Mouse (Mus musculus): ENCODE measurements around the gene Olfr750.

- TF ChIP-seq CTCF (conservative IDR thresholded peaks at IDR 0.05; ENCODE audit: insufficient read depth, insufficient read length, low read depth, low read length) (no peak), POLR2A (IDR thresholded peaks at IDR 0.05; ENCODE audit: low read depth, low read length) (no peak)
Measured at GRCm38 (mm10) chr14:51113916-51114560, 39.8 kb upstream of the Olfr750 start, which contains the start of gene Eddm3b.
